Mouse (Mus musculus) neutrophil, adult 59 days (primary cell): ENCODE measurements around the gene Cacng2. TPM values are rescaled to one million over a fixed set of nuclear protein-coding genes. Genes with fewer than 3 reads are reported as not detected.

Source experiments
- total RNA-seq, 2 experiments: library from RNA; stranded (reverse); gene quantifications; 1 replicate in 1 of 2; 2 replicates in 1 of 2; pipeline ENCODE4 v1.2.4; 2023

Gene Cacng2
- not detected for total RNA-seq

GRCm38 (mm10) chr15:78119704-78120103 is at the start of gene Cacng2:
TSS of gene Cacng2 (minus strand) at chr15:78120028.

GRCm38 (mm10) chr15:77970470-77971292 is 149.1 kb downstream of the Cacng2 start, which contains the start of gene Eif3d:
TSS of gene Eif3d (minus strand) at chr15:77970813.

GRCm38 (mm10) chr15:77956404-77956901 is 163.4 kb downstream of the Cacng2 start, which contains the start of gene Foxred2:
TSS of gene Foxred2 (minus strand) at chr15:77956722.

Other genes with a start within 250 kb of the Cacng2 start
- gene Txn2, start 191.0 kb downstream of the Cacng2 start, total RNA-seq = 10 to 100 TPM; 68.0 to 69.7 TPM
- gene Foxred2, start 163.3 kb downstream of the Cacng2 start, total RNA-seq = 10 to 100 TPM; 28.0 to 30.9 TPM
- gene Eif3d, start 149.2 kb downstream of the Cacng2 start, total RNA-seq = 10 to 100 TPM; 70.3 to 83.7 TPM
- gene Ift27, start 54.1 kb upstream of the Cacng2 start, total RNA-seq = 1 to 10 TPM; 8.4 to 8.9 TPM
- gene Pvalb, start 86.4 kb upstream of the Cacng2 start, total RNA-seq = 1 to 10 TPM in 1 of 2 experiments, not detected in 1; 1.0 TPM
- gene Ncf4, start 124.8 kb upstream of the Cacng2 start, total RNA-seq = 100 to 1,000 TPM; 692 to 740 TPM
- gene Csf2rb2, start 185.7 kb upstream of the Cacng2 start, total RNA-seq = 10 to 100 TPM; 22.7 to 27.4 TPM
- 100 to 1,000 TPM; 200 to 241 TPM for gene Csf2rb, start 205.7 kb upstream of the Cacng2 start, total RNA-seq